Mouse (Mus musculus): Measurements from ENCODE around the gene Msh4.
"Not testable (repeated sequence)": the region's sequence is repeated elsewhere in the genome, so short reads cannot be mapped to it uniquely, and the experiment has no call there.

The Msh4 gene

DNA sequence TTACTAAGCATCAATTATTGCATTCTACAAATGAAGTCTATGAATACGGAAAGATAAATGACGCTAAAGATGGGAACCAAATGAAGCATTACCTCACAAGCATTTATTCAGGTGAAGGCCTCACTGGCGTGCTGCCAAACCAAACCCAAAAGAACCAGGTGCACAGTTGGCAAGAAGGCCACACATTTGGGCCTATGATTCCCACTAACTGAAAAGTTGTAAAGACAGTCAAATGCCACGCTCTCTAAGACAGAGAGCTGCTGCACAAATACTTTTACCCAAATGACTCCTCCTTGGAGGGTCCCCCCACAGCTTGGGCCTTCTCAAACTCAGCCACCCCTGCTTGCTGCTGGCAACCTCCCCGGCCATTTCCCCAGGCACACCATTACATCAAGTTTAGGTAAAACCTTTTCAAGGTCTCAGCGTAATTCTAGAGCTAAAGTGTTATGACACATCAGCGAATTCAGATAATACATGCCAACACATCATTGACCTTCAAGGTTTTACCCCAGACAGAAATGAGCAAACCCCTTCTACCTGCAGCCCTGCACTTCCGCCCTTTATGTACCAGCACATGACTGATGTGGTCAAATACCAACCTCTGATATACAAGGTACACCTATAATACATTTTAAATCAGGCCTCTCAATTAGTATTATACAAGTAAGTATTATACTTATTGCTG lies 5.4 kb upstream of the Msh4 start:
- peak; percentile 52 for DNase-seq (ENCODE audit: low spot score)

- DNase-seq (ENCODE audit: low spot score): no peak
Observed at GRCm38 (mm10) chr3:153910489-153910888, 4.6 kb upstream of the Msh4 start.

DNA sequence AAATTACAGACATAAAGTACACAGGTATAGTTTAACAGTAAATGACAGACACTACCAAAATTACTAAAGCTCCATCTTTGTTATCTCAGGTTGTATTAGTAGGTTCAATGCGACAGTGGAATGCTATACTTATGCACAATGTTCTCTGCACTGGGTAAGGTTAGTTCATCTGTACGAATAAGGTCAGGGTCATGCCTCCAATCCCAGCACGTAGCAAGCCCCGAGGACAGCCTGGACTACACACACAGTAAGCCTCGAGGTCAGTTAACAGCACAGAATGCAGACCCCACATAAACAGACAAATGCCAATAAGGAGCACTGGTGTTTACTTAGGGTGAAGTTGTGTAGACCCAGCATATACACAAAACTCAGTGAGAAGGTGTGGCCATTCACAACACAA lies 3.0 kb upstream of the Msh4 start:
- DNase-seq (ENCODE audit: low spot score): no peak

GRCm38 (mm10) chr3:153905251-153906135 lies 445 bp downstream of the Msh4 start:
- peak; percentile 63 for DNase-seq (ENCODE audit: low spot score)

DNA sequence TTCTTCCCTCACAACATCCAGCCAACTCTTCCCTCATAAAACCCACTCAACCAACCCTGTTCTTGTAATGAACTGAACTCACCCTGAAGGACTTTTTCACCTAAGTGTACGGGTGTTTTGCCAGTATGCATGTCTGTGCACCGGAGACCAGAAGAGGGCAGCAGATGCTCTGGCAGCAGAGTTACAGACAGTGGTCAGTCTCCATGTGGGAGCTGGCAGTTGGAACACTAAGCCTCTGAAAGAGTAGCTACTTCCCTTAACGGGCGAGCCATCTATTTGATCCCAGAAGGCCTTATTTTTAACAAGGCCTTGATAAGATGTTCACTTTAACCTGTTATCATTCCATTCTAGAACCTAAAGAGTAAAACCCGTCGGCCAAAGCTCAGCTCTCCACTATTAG lies 1.4 kb downstream of the Msh4 start:
- peak; percentile 71 for DNase-seq (ENCODE audit: low spot score)

- DNase-seq (ENCODE audit: low spot score): no peak
Observed at GRCm38 (mm10) chr3:153902595-153902994, 3.3 kb downstream of the Msh4 start.

GRCm38 (mm10) chr3:153901904-153902303 lies 4.0 kb downstream of the Msh4 start:
- no peak for DNase-seq (ENCODE audit: low spot score)

DNA sequence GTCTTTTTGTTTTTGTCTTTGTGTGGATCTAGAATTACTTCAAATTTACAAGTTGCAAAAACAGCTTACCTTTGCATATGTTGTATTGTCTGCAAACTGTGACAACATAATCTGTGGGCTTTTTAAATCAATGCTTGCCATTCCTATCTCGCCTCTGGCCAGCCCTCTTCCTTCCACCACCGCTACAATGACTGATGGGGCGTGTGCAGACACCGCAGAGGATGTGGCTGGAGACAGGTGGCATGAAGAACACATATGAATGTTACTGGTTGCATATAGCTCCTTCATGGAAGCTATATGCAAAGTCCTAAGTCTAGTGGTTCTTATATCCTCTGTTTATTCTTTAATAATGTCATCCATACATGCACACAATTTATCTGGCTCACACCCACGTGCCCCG lies 8.7 kb downstream of the Msh4 start:
- no peak for DNase-seq (ENCODE audit: low spot score)

DNA sequence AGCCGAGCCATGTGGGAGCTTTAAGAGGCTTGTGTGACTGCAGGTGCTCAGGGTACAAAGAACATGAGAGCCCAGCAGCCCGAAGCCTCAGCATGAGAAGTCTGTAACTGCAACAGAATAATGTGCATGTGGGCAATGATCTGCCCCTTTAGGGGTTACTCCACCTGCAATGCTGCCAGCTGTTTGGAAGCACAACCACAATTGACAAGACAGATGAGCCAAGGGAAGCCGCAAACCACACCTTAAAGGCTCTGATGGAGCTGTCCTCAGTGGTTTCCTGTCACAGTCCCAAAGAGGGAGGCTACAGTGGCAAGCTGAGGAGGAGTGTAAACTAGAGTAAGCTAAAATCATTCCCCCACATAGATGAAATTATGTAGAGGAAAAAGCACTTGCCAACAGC lies 10.5 kb downstream of the Msh4 start:
- DNase-seq (ENCODE audit: low spot score): no peak

DNA sequence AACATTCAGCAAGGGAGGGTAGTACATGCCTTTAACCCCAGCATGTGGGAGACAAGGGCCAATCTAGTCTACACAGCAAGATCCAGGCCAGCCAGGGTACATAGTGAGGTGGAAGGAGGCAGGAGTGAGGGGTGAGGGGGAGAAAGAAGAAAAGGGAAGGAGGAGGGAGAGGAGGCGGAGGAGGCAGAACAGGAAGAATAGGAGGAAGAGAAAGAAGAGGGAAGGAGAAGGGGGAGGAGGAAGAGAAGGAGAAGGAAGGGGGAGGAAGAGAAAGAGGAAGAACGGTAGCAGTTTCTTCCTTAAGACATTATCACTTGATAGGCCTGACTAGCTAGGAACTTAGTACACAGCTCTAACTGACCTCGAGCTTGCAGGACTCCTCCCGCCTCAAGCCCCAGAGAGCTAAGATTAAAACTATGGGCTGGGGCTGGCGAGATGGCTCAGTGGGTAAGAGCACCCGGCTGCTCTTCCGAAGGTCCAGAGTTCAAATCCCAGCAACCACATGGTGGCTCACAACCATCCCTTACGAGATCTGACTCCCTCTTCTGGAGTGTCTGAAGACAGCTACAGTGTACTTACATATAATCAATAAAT lies 16.7 kb downstream of the Msh4 start:
- DNase-seq (ENCODE audit: low spot score): no peak

- no peak for DNase-seq (ENCODE audit: low spot score)
Observed at GRCm38 (mm10) chr3:153888141-153888540, 17.8 kb downstream of the Msh4 start.

DNA sequence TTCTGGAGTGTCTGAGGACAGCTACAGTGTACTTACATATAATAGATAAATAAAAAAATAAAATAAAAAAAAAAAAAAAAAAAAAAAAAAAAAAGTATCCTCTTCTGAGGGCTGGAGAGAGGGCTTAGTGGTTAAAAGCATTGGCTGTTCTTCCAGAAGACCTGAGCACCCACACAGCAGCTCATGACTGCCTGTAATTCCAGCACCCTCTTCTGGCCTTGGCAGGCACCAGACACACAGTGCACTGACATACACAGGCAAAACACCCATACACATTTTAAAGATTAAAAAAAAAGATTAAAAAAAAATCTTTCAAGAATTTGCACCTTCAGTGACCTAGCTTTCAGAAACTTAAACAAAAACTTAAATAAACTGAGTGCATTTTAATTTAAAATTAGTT lies 19.6 kb downstream of the Msh4 start:
- DNase-seq (ENCODE audit: low spot score): no peak

- no peak for DNase-seq (ENCODE audit: low spot score)
Observed at GRCm38 (mm10) chr3:153871396-153871795, 34.5 kb downstream of the Msh4 start.

- DNase-seq (ENCODE audit: low spot score): no peak
Observed at GRCm38 (mm10) chr3:153867149-153868136, 38.5 kb downstream of the Msh4 start.

DNA sequence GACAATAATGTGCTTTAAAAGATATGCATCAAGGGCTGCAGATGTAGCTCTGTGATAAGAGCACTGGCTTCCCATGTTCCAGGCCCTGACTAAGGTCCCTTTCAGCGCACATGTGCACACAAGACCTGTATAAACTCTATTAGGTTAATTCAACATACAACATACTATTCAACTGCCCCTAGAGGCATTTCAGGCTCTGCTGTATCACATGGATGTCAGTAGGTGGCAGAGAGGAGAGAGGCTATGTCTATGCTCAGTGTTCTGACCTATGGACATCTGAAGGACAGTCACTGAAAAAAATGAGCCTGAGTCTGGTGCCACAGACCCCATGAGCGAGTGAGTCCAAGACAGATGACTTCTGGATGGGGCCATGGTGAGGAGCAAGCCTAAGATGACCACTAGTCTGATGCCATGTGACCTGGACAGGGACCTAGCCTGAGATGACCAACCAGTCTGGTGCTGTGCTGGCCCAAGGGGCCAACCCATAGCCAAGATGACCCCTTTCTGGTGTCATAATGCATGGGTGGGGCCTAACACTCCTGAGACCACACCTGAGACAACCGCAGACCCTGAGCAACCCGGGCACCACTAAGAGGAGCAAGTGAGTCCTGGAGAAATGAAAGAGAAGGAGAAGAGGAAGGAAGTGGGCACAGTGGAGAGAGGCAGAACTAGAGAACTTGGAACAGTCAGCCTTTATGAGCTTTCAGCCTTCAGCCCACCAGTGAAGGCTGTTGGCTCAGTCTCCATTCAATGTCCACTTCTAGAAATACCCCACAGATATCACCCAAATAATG lies 41.1 kb downstream of the Msh4 start:
- no peak for DNase-seq (ENCODE audit: low spot score)

DNA sequence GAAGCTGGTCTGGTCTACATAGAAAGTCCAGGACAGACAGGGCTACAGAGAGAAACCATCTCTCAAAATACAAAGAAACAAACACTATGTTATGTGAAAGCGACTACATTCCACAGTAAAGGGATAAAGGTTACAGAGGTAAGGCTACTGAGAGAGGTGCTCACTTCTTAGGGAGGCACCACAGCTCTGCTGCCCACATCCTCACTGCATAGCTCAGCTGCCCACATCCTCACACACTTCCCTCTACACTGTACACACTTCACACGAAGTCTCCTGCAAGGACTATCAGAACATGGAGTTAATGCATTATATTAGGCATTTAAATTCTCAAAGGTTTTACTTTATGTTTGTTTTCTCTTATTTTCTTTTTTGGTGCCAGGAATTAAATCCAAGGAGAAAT lies 42.1 kb downstream of the Msh4 start:
- no peak for DNase-seq (ENCODE audit: low spot score)

DNA sequence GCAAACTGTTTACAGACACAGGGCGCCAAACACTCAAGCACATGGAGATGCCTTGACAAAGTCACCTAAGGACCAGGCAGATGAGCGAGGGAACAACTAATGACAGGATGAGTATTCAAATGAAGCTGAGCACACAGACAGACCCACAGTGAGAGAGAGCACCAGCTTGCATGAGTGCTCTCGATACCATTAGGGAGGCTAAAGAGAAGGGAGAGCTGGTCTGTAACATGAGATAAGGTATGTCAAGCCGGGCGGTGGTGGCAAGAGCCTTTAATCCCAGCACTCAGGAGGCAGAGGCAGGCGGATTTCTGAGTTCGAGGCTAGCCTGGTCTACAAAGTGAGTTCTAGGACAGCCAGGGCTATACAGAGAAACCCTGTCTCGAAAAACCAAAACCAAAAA lies 45.5 kb downstream of the Msh4 start:
- not testable (repeated sequence) for DNase-seq (ENCODE audit: low spot score)

GRCm38 (mm10) chr3:153858350-153859001 lies 47.5 kb downstream of the Msh4 start:
- DNase-seq (ENCODE audit: low spot score): no peak

DNA sequence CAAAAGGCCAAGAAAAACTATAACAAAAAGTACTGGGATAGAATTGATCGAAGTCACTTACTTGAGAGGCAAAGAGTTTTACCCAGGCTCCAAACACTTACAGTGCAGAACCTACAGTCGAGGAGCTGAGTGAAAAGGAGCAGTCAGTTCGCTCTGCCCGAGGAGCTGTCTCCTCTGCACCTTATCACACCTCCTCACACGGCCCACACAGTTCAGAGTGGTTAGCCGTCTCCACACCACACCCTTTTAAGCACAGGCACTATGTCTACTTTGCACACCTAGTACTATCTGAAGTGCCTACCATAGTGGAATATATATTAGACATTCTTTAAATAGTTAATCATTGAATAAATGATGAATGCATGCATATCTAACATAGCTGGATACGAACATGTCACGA lies 53.7 kb downstream of the Msh4 start:
- no peak for DNase-seq (ENCODE audit: low spot score)

GRCm38 (mm10) chr3:153850759-153851158 lies 55.2 kb downstream of the Msh4 start:
- no peak for DNase-seq (ENCODE audit: low spot score)

All from testis, postnatal 10 days (tissue).